Mouse (Mus musculus): Measurements from ENCODE around the gene Gtf2i.

GRCm38 (mm10) chr5:134258934-134259333 is 55.6 kb downstream of the Gtf2i start:
- TF ChIP-seq CHD2 (IDR thresholded peaks at IDR 0.05; ENCODE audit: low read depth, low read length) (no peak), ZNF384 (IDR thresholded peaks at IDR 0.05; ENCODE audit: low read depth, low read length) (no peak), MAFK (IDR thresholded peaks at IDR 0.05; ENCODE audit: insufficient read depth, low read depth, low read length) (no peak), ZC3H11A (IDR thresholded peaks at IDR 0.05; ENCODE audit: borderline replicate concordance, low read depth, low read length) (no peak)

Measured in ES-E14 (cell line).